Mouse (Mus musculus): ENCODE measurements around the gene Cflar. TPM values are rescaled to one million over a fixed set of nuclear protein-coding genes. Genes with fewer than 3 reads are reported as not detected.
"Not testable (repeated sequence)": the region's sequence is repeated elsewhere in the genome, so short reads cannot be mapped to it uniquely, and the experiment has no call there.

Cflar gene
- polyA plus RNA-seq, 1 experiment from 2014 or later = 16.8 TPM

DNA sequence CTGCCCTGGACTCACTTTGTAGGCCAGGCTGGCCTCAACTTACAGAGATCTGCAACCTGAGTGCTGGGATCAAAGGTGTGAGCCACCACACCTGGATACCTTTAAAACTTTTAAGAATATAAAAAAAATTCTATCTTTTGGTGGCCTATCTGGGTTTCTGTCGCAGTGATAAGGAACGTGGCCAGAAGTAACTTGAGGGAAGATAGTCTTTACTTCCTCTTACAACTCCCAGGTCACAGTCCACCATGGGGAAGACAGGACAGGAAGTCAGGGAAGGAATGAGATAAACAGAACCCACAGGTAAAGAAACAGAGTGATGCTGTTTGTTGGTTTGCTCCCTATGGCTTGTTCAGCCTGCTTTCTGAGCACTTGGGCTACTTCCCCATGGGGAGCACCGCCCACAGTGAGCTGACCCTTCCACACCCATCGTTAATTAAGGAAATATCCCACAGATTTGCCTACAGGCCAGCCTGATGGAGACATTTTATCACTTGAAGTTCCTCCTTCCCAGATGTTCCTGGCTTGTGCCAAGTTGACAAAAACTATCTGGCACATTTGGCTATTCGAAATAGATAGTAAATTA is 10.6 kb upstream of the Cflar start:
- H3K9me3 ChIP-seq (ENCODE audit: control insufficient read depth, low read length); ATAC-seq; H3K4me3 ChIP-seq (ENCODE audit: low read length); H3K27me3 ChIP-seq (replicated peaks; ENCODE audit: control insufficient read depth, insufficient read depth, low read length); H3K4me1 ChIP-seq (ENCODE audit: control insufficient read depth, insufficient read depth, low read depth, low read length); H3K27ac ChIP-seq (ENCODE audit: low read depth, low read length); H3K4me2 ChIP-seq (ENCODE audit: low read length); H3K9ac ChIP-seq (ENCODE audit: low read depth, low read length); H3K36me3 ChIP-seq (ENCODE audit: control insufficient read depth, insufficient read depth, low read length): not testable (repeated sequence)
- WGBS = 89% methylated on average over 3 of the region's 5 CpGs

DNA sequence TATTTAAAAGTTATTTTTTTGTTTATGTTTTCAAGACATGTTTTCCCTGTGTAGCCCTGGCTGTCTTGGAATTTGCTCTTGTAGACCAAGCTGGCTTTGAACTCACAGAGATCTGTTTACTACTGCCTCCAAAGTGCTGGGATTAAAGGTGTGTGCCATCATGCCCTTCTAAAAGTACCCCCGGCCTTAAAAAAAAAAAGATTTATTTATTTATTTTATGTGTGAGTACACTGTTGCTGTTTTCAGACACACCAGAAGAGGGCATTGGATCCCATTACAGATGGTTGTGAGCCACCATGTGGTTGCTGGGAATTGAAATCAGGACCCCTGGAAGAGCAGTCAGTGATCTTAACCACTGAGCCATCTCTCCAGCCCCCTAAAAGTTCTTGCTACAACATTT is 1.3 kb upstream of the Cflar start:
- not testable (repeated sequence) for H3K4me3 ChIP-seq (ENCODE audit: low read length); H3K36me3 ChIP-seq (ENCODE audit: control insufficient read depth, insufficient read depth, low read length); H3K27me3 ChIP-seq (replicated peaks; ENCODE audit: control insufficient read depth, insufficient read depth, low read length); ATAC-seq; H3K9ac ChIP-seq (ENCODE audit: low read depth, low read length); H3K9me3 ChIP-seq (ENCODE audit: control insufficient read depth, low read length); H3K4me1 ChIP-seq (ENCODE audit: control insufficient read depth, insufficient read depth, low read depth, low read length); H3K4me2 ChIP-seq (ENCODE audit: low read length); H3K27ac ChIP-seq (ENCODE audit: low read depth, low read length)
- WGBS = 85% methylated on average over 1 of the region's 1 CpGs

DNA sequence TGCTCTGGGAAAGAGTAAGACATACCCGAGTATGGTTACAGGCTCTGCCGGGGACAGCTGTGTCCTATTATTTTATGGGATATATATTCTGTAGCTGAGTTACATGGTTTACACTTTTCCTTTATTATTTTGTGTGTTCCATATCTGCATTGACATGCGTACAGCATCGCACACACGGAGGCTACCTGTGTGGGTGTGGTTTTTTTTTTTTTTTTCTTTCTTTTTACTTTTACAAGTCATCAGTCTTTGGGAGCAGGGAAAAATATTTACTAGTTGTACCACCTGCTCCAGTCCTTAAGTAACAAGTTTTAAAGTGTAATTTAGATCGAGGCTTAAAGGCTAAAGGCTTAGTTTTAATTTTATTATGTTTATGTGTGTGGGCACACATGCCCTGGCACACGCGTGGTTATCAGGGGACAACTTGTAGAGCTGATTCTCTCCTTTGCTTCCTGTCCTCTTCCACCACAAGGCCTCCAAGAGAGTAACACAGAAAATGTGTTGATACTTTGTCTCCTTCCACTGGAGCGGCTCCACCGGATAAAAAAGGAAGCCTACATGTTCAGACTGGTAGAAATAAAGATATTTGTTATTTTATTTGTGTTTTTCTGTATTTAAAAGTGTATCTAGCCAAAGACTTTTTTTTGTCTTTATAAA is 470 bp upstream of the Cflar start:
- 54% methylated on average over 10 of the region's 10 CpGs for WGBS
- H3K27me3 ChIP-seq (replicated peaks; ENCODE audit: control insufficient read depth, insufficient read depth, low read length) = no peaks in the 10 kb centered on the region
- peak overlapping the region; percentile 85 for H3K27ac ChIP-seq (ENCODE audit: low read depth, low read length)
- no peak for ATAC-seq
- peaks cover 3% of the 10 kb centered on the region; the same call in 1 of the 2 replicates for H3K4me1 ChIP-seq (ENCODE audit: control insufficient read depth, insufficient read depth, low read depth, low read length)
- H3K4me2 ChIP-seq (ENCODE audit: low read length) = peak overlapping the region; percentile 79
- H3K9ac ChIP-seq (ENCODE audit: low read depth, low read length) = peak overlapping the region; percentile 78
- H3K9me3 ChIP-seq (ENCODE audit: control insufficient read depth, low read length) = no peaks in the 10 kb centered on the region
- H3K36me3 ChIP-seq (ENCODE audit: control insufficient read depth, insufficient read depth, low read length) = peaks cover 2% of the 10 kb centered on the region; the same call in 1 of the 2 replicates
- peak overlapping the region; percentile 60 for H3K4me3 ChIP-seq (ENCODE audit: low read length)

DNA sequence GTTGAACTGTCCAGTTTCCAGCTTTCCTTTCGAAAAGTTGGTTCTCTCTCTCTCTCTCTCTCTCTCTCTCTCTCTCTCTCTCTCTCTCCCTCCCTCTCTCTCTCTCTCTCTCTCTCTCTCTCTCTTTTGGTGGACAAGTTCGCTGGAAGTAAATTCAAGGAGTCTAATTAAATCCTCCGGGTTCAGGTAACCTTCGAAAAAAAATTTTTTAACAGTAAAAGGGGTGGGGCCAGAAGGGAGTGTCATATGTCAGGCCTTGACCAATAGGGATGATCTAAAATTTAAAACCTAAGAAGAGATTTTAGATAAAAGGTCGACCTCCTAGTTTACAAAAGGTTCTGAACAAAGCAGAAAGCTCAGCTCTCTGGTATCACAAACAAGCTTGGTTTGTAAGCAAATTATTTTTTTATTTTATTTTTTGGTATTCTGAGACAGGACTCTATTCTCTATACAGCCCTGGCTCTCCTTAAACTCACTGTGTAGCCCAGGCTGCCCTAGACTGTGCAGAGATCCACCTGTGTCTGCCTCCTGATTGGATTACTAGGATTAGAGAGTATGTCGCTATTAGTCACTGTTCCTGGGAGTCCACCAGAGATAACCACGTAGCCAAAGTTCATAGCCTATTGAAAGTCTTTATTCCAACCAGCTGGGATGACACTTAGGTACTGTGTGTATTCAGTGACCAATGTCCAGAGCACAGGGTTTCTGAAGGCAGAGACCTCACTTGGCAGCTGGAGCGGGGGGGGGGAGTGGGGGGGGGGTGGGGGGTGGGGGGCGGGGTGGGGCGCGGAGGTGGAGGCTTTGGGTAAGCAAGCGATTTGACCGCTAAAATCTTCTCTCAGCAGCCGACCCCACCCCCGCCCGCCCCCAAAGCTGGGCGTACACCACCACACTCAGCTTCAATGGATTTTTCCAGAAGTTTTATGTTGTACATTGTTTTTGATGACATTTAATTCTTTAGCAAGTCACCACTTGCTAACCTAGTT is 1.1 kb downstream of the Cflar start:
- Histone ChIP-seq H3K9ac (ENCODE audit: low read depth, low read length) (peak overlapping the region; percentile 73), H3K9me3 (ENCODE audit: control insufficient read depth, low read length) (no peaks in the 10 kb centered on the region), H3K27ac (ENCODE audit: low read depth, low read length) (peak overlapping the region; percentile 88), H3K4me3 (ENCODE audit: low read length) (peak overlapping the region; percentile 60), H3K4me1 (ENCODE audit: control insufficient read depth, insufficient read depth, low read depth, low read length) (peaks cover 3% of the 10 kb centered on the region; the same call in 1 of the 2 replicates), H3K4me2 (ENCODE audit: low read length) (peak overlapping the region; percentile 79), H3K36me3 (ENCODE audit: control insufficient read depth, insufficient read depth, low read length) (peaks cover 2% of the 10 kb centered on the region; the same call in 1 of the 2 replicates), H3K27me3 (replicated peaks; ENCODE audit: control insufficient read depth, insufficient read depth, low read length) (no peaks in the 10 kb centered on the region)
- ATAC-seq = peak; percentile 76
- WGBS = 2% methylated on average over 11 of the region's 17 CpGs

DNA sequence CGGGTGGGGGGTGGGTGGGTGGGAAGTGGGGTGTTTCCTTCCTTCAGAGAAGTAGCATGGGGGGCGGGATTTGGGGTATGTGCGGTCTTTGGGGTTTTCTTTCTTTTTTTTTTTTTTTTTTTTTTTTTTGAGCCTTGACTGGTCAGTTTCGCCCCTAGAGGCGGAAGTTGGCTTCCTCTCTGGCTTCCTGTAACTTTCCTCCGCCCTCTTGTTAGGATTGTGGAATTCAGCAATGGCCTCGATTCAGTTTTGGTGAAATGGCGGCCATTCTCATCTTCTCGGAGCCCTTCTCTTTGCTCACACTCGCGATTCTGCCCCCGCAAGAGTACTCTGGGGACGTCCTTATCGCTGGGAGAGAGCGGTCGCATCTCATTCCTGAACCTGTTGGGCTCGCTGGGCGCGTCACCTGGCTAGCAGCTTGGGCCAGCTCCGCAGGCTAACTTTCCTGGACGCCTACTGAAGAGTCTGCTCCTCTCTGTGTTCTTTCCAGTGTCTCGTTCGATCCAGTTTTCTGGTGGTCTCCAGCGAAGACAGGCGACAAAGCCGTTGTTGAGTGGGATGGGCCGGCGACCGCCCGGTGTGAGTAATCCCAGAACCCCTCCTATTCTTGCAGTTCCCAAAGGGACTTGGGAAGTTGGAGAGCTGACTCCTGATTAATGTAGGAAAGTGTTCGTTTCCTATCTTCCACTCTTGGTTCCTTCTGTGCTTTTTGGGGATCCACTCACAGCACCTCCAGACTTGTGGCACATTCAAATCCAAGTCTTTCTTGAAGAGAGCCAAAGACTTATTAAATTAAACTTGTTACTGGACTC is 2.0 kb downstream of the Cflar start:
- H3K27me3 ChIP-seq (replicated peaks; ENCODE audit: control insufficient read depth, insufficient read depth, low read length) = no peaks in the 10 kb centered on the region
- peak overlapping the region; percentile 60 for H3K4me3 ChIP-seq (ENCODE audit: low read length)
- peak overlapping the region; percentile 88 for H3K27ac ChIP-seq (ENCODE audit: low read depth, low read length)
- H3K36me3 ChIP-seq (ENCODE audit: control insufficient read depth, insufficient read depth, low read length) = peaks cover 2% of the 10 kb centered on the region; the same call in 1 of the 2 replicates
- H3K4me1 ChIP-seq (ENCODE audit: control insufficient read depth, insufficient read depth, low read depth, low read length) = peaks cover 3% of the 10 kb centered on the region; the same call in 1 of the 2 replicates
- ATAC-seq = peak; percentile 28
- no peaks in the 10 kb centered on the region for H3K9me3 ChIP-seq (ENCODE audit: control insufficient read depth, low read length)
- H3K9ac ChIP-seq (ENCODE audit: low read depth, low read length) = peak overlapping the region; percentile 73
- peak overlapping the region; percentile 79 for H3K4me2 ChIP-seq (ENCODE audit: low read length)
- 4% methylated on average over 31 of the region's 31 CpGs for WGBS

DNA sequence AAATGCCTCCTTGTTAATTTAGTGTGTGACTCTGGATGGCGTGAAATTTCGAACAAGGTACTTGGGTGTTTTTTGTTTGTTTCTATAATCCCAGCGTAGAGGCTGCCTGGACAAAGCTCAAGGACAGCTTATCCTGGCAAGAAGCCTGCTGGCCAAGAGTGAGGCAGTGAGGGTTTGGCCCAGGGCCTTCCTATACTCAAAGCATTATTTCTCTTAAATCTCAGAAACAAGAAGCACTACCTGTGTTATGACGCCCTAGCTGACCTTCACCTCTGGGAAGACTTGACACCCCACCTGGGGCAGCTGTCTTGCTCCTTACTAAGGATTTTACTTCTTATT is 2.6 kb downstream of the Cflar start:
- peaks cover 2% of the 10 kb centered on the region; the same call in 1 of the 2 replicates for H3K36me3 ChIP-seq (ENCODE audit: control insufficient read depth, insufficient read depth, low read length)
- 49% methylated on average over 4 of the region's 4 CpGs for WGBS
- H3K27ac ChIP-seq (ENCODE audit: low read depth, low read length) = peak overlapping the region; percentile 88
- H3K27me3 ChIP-seq (replicated peaks; ENCODE audit: control insufficient read depth, insufficient read depth, low read length) = no peaks in the 10 kb centered on the region
- H3K9ac ChIP-seq (ENCODE audit: low read depth, low read length) = peak overlapping the region; percentile 73; the same call in 1 of the 2 replicates
- peaks cover 3% of the 10 kb centered on the region; the same call in 1 of the 2 replicates for H3K4me1 ChIP-seq (ENCODE audit: control insufficient read depth, insufficient read depth, low read depth, low read length)
- H3K4me2 ChIP-seq (ENCODE audit: low read length) = peak overlapping the region; percentile 79
- no peaks in the 10 kb centered on the region for H3K9me3 ChIP-seq (ENCODE audit: control insufficient read depth, low read length)
- ATAC-seq = no peak
- H3K4me3 ChIP-seq (ENCODE audit: low read length) = peak overlapping the region; percentile 60

DNA sequence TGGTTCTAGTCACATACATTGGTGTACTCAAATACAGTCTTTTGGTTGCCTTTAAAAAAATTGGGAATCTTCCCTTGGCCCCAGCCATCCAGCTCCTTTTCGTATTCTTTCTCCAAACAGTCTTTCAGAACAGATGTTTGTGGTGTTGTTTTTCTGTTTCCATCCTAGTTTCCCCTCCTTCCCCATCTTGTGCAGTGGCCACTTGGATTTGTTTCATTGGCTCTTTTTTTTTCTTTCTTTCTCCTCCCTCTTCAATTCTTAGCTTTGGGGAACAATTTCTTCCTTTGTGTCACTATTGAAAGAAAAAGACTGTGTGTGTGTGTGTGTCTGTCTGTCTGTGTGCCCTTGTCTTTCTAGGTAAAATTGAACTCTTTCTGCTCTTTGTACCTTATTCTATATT is 3.1 kb downstream of the Cflar start:
- WGBS = 68% methylated on average over 1 of the region's 1 CpGs
- H3K27me3 ChIP-seq (replicated peaks; ENCODE audit: control insufficient read depth, insufficient read depth, low read length) = no peaks in the 10 kb centered on the region
- peak overlapping the region; percentile 60 for H3K4me3 ChIP-seq (ENCODE audit: low read length)
- no peak for ATAC-seq
- H3K27ac ChIP-seq (ENCODE audit: low read depth, low read length) = no peak overlapping the region
- peaks cover 2% of the 10 kb centered on the region; the same call in 1 of the 2 replicates for H3K36me3 ChIP-seq (ENCODE audit: control insufficient read depth, insufficient read depth, low read length)
- no peaks in the 10 kb centered on the region for H3K9me3 ChIP-seq (ENCODE audit: control insufficient read depth, low read length)
- H3K4me2 ChIP-seq (ENCODE audit: low read length) = peak overlapping the region; percentile 79
- peaks cover 3% of the 10 kb centered on the region; the same call in 1 of the 2 replicates for H3K4me1 ChIP-seq (ENCODE audit: control insufficient read depth, insufficient read depth, low read depth, low read length)
- H3K9ac ChIP-seq (ENCODE audit: low read depth, low read length) = no peak overlapping the region

DNA sequence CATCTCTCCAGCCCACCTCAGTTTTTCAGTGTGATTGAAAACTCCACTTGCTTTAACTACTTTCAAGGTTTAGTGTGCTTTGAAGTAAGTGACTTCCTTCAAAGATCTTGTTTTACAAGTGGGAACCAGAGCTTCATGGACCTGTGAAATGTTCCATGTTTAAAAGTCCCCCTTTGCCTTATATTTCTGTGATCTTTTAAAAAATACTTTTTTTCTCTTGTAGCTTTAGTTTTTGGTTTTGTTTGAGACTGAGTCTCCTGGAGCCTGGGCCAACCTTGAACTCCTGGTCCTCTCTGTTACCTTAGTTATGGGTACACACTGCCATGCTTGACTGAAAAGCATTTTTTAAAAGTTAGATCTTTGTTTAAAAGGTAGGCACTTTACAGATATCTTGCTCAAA is 4.2 kb downstream of the Cflar start:
- Histone ChIP-seq H3K4me1 (ENCODE audit: control insufficient read depth, insufficient read depth, low read depth, low read length) (peaks cover 3% of the 10 kb centered on the region; the same call in 1 of the 2 replicates), H3K27ac (ENCODE audit: low read depth, low read length) (no peak overlapping the region), H3K9ac (ENCODE audit: low read depth, low read length) (no peak overlapping the region), H3K4me2 (ENCODE audit: low read length) (no peak overlapping the region), H3K27me3 (replicated peaks; ENCODE audit: control insufficient read depth, insufficient read depth, low read length) (no peaks in the 10 kb centered on the region), H3K36me3 (ENCODE audit: control insufficient read depth, insufficient read depth, low read length) (peaks cover 2% of the 10 kb centered on the region; the same call in 1 of the 2 replicates), H3K9me3 (ENCODE audit: control insufficient read depth, low read length) (no peaks in the 10 kb centered on the region), H3K4me3 (ENCODE audit: low read length) (no peak overlapping the region)
- ATAC-seq = no peak
